Mouse (Mus musculus): ENCODE measurements at regions not wholly inside any gene's neighbourhood (a gene's known extent, or its start where the extent isn't known, plus 50 kb on each side); places are given as distances from the start of the nearest gene placed in this dataset.

GRCm38 (mm10) chr2:9791970-9792369, 89.1 kb upstream of the 4930412O13Rik start:
- DNase-seq (ENCODE audit: low read depth, low spot score), result no peak

GRCm38 (mm10) chr2:9792381-9792780, 88.7 kb upstream of the 4930412O13Rik start:
- no peak for DNase-seq (ENCODE audit: low read depth, low spot score)

GRCm38 (mm10) chr2:9795401-9795800, 85.7 kb upstream of the 4930412O13Rik start:
- DNase-seq (ENCODE audit: low read depth, low spot score), result no peak

GRCm38 (mm10) chr2:9801484-9801883, 79.6 kb upstream of the 4930412O13Rik start:
- DNase-seq (ENCODE audit: low read depth, low spot score), result no peak

GRCm38 (mm10) chr2:9804306-9804705, 76.7 kb upstream of the 4930412O13Rik start:
- DNase-seq (ENCODE audit: low read depth, low spot score), result no peak

- no peak for DNase-seq (ENCODE audit: low read depth, low spot score)
Observed at GRCm38 (mm10) chr2:9805590-9805989, 75.5 kb upstream of the 4930412O13Rik start.
